Mouse (Mus musculus): ENCODE results near the gene Bhlhe41.

Gene Bhlhe41

DNA sequence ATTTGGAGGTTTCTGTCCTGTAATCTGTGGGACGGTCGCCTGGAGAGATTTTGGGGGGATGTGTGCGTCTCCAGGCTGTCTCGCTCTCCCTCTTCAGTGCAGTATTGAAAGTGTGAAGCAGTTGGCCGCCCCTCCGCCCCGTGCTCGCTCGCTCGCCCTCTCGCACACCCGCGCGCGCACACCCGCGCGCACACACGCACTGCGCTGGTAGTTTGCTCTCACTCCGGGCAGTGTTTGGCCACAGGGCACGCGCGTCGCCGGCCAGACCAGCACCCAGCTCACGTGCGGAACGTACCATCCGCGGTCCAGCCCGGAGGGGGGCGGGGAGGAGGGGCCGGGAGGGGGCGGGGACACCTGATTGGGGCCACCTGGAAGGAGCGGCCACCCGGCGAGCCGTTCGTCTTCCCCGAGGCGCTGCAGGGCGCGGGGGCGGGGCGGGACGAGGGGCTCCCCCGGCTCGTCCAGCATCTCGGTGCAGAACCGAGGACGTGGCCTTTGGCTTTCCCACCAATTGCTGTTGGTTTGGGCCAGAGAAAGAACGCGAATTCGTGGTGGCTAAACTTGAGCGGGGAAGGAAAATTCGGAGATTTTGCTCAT, at the start of gene Bhlhe41:
Gene Bhlhe41, minus strand, starts transcription at position 270 of the 597 bp plus-strand sequence.
- in situ Hi-C loops (cut with MboI), result no loop called here

DNA sequence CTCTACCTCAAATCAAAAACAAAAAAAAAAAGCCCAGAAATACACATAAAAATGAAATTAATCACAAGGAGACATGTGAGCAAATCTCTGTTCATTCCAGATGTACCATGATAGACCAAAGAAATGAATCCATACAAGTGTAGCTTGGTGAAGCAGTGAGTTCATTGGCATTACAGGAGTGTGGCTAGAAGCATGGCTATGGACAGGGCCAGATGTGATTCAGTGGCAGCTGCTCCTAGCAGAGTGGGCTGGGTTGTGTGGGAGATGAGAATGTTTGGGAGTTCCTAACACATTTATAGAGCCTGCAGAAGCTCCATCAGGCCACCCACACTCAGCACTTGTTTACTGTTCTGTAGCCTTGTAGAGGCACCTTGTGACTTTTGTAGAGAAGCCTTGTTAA, 46.9 kb upstream of the Bhlhe41 start:
- in situ Hi-C loops (cut with MboI), result no loop called here

DNA sequence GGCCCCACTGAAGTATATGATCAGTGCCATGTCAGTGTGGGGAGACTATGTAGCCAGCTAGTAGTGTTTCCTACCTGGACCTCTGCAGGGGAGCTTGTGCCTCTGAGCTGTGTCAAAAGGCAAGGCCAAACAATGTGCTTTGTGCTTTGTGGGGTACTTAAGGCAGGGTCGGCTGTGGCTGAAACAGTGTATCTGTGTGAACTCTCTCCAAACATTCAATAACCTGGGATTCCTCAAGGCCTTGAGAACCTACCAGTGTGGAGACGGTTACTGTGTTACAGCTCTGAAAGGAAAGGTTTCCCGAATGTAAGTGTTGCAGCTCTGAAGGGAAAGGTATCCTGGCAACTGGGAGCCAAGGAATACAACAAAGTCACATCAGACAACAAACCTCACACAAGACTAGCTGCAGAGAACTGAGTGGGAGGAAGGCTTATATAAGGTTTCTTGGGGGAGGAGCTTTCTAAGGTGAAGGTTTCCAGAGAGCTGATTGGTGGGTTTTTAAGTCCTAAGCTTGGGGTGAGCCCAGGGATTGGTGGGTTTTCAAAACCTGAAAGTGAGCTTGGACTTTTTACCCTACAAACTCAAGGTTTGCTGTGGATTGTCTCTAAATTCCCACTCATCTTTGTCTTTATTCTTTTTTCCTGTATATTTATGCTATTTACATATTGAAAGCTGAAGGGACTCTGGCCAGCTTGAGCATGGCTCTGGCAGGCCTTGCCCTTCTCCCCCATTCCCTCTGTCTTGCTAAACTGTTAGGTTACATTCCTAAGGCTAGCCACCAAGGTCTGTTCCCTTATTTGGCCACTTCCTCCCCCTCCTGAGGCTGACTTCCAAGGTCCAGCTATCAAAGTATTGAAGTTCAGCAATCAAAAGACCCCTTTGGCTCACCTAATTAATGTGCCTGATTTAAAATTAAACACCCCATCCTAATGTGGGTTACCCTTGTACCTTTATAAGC, 45.4 kb upstream of the Bhlhe41 start:
- in situ Hi-C loops (cut with MboI), result no loop called here

DNA sequence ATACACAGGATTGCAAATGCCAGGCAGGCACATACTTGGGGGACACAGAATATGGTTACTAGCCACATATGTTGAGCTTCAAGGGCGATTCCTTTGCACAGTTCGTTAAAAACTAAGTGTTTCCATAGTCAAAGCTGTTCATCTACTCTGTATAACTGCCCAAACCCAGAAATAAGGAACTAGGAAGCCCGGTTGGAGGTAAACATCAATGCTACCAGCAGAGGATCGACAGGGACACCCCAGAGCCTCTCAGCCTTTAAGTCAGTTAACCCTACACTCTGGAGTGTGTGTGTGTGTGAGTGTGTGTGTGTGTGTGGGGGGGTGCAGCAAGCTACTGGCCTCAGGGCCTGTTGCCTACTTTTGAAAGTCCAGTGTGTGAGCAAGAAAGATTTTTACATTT, 44.6 kb upstream of the Bhlhe41 start:
- in situ Hi-C loops (cut with MboI), result no loop called here

DNA sequence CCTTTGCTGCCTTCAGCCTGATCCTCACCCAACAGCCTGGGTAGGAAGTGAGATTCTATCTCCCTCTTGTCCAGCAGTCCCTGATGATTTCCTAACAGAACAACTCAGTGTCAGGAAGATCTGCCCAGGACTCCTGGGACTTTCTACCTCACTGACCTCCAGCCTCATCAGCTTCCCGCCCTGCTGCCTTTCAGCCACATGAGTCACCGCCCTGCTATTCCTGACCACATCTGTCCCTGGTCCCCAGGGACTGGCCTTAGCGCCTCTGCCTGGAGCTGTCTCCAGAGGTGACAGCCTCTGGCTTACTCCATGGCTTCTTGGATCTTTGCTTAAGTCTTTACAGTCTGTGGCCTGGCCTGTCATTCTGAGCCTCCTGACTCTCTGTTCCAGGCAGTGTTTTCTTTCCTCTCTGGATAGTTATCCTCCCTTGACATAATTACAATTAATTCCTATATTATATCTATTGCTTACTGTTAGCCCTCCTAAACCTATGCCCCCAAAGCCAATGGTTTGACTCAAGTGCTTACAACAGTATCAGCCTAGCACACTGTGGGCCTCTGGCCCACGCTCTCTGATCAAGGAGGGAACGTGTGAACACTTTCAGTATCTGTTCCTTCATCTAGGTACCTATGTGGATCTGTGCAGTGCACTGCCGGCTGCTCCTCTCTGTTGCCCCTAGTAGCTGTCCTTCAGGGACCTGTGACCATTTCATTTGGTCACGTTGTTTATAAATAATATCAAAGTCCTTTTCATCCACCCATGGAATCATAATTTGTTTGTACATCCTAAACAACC, 40.9 kb upstream of the Bhlhe41 start:
- in situ Hi-C loops (cut with MboI), result no loop called here

DNA sequence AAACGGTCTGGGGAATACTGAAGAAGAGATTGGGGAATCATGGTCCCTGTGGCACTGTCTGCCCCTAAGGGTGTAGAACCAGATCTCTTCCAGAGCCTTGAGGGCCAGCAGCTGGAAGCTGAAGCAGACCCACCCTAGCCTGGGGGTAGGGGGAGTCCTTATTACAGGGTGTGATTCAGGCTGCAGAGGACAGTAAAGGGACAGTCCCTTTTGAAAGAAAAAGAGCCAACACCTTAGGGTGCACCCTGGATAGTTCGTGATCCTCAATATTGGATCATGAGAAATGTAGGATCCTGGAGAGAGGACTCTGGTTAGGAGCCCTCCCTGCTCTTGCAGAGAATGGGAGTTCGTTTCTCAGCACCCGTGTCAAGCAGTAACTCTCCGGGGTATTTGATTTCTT, 39.3 kb upstream of the Bhlhe41 start:
- in situ Hi-C loops (cut with MboI), result no loop called here

DNA sequence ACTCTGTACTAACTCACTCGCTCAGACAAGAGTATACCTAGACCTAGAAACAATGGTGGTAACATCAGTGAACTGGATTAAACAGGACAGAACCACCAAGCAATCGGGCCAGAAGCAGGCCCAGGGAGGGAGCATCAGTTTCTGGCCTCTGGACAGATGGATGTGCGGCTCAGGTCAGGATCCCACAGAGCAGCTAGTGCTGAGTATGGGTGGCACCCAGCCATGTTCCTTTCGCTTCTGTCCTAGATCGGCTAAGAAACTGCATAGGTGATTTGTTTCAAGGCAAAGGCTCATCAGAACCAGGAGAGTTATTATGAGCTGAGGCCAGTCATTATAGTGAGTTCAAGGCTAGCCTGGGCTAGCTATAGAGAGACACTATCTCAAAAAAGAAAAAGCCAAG, 38.8 kb upstream of the Bhlhe41 start:
- in situ Hi-C loops (cut with MboI), result no loop called here

DNA sequence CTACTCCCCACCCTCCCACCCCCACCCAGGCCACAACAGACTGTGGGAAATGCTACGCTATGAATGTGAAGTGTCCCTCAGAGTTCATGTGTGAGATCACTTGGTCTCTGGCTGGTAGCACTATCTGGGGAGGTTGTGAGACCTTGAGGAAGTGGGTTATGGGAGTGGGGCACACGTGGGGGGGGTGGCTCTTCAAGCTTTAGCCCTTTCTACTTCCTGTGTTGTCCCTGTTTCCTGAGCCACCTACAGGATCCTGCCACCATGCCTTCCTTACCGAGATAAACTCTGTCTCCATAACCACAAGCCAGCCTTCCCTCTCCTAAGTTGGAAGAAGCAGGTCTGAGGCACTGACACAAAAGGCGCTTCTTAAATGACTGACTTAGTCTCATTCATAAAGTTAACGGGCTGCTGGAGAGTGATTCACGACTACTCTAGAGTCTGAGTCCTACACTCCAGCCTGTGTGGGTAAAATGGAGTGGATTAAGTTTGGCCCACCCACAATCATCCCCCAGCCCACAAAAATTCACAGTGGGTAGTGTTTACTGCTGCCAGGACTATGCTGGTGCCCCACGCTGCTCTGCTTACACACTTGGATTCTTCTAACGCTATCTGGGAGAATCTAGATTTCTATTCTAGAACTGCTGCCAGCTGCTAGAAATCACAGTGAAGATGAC, 29.4 kb upstream of the Bhlhe41 start:
- in situ Hi-C loops (cut with MboI), result no loop called here

DNA sequence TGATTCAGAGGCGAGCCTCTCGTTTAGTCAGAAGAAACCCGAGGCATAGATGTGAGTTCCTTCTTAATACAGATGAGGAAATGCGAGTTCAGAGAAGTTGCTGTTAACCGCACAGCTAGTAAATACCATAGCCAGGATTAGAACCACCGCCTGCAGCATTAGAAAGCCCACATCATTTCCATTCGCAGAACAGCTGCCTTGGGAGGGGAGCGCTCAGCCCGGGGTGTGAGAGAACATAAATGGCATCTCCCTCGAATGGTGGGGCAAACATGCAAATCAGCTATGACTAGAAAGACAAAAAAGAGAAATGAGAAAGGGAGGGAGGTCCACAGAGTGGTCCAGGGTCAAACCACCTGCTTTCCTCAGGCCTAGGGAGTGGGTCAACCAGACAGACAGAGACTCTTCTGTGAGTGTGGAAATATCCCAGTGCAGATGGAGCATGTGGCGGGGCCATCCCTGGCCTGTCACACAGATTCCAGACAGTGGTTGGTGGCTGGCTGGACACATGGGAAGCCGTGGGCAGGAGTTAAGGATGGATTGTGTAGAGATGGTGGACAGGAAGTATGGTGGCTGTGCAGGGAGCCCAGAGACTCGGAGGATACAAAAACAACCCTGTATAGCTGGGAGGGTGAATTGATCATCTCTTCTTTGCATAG, 28.1 kb upstream of the Bhlhe41 start:
- in situ Hi-C loops (cut with MboI), result no loop called here

DNA sequence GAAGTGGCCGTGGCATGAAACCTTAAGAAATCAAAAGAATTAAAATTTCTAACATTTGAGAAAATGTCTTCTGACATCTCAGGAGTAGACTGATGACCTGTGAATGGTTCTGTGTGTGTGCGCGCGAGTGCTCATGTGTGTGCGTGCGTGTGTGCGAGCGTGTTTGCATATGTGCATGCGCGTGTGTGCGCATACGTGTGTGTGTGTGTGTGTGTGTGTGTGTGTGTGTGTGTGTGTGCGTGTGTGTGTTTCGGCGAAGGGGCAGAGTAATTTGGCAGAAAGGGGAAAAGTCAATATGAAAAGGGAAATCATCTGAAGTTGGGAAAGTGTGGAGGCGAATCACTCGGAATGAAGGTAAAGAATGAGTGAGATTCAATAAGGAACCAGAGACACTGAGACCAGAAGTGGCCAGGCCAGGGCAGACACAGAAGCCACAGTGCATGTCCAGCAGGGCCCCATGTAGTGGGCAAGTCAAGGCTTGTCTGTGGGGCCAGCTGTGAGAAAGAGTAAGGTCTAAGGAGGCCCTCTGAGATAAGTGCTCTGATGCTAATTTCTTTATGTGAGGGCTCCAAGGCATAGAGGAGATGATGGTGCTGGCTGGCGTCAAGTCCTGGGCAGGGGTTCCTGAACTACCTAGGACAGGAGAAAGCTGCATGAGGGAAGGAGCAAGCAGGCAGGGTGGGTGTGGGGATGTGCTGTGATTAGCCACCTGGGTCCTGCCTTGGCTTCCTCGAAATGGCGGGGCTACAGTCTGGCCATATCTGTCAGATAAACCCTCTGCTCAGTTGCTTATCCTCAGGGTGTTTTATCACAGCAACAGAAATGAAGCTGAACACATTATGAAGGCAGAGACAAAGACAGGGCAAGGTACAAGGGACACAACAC, 27.3 kb upstream of the Bhlhe41 start:
- in situ Hi-C loops (cut with MboI), result no loop called here

DNA sequence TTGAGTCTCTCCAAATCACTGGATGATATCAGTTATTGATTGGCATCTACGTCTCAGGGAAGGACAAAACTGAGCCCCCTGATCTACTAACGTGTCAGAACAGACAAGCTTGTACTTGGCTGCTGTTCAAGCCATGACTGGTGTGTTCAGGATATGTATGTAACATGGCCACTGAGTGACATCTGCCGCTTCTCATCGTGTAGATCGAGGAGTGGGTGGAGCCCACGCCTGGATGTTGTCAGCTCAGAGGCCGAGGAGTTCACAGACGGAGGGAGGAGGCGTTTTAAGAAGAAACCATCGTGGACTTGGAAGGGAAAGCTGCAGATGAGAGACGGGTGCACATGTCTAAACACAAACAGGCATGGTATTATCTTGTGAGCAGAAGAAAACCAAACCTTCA, 26.6 kb upstream of the Bhlhe41 start:
- in situ Hi-C loops (cut with MboI), result no loop called here

DNA sequence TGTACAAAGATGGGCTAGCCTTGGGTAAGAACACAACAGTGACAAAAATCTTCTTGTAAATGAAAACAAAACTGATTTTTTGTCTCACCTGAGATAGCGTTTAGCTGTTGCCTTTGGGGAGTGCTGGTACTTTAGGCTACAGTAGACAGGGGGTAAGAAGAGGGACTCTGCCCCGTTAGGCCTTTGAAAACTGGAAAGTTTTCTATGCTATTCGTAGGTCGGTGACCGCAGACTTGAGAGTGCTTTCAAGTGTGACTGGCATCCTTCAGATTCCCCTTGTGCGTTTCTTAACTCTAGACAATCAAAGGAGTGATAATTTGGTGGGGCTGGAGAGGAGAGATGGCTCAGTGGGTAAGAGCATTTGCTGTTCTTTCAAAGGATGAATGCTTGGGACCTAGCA, 22.4 kb upstream of the Bhlhe41 start:
- in situ Hi-C loops (cut with MboI), result no loop called here

DNA sequence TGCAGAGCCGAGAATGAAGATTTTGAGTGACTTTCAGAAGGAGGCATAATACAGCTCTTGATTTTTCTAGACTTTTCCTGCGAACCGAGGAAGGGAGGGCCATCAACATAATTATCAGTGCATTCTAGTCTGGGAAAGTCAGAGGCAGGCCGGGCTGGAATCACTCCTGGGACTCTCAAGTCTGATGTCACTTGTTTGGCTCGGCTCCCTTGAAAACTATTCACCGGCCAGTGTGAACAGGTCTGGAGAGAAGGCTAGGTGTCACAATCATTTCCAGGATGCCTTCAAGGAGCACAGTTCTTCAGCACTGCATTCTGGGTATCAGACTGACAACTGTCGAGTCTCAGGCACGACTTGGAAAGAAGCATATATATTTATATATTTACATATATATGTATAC, 20.9 kb upstream of the Bhlhe41 start:
- in situ Hi-C loops (cut with MboI), result no loop called here

DNA sequence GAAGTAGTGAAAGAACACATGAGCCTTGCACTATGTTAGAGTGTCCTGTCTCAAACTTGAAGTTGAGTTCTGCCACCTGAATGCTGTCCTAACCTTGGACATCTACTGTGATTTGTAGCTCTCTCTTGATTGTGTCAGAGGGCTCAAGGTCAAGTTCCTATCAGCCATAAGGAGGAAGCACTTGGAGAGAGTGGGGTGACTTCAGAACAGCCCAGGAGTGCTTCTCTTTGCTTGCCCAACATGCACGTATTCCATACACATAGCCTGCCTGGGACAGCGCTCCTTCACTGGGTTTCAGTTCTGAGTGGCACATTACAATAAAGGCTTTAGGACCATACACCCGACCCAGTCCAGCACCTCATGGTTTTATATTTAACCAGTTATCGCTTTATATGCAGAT, 19.7 kb upstream of the Bhlhe41 start:
- in situ Hi-C loops (cut with MboI), result no loop called here

DNA sequence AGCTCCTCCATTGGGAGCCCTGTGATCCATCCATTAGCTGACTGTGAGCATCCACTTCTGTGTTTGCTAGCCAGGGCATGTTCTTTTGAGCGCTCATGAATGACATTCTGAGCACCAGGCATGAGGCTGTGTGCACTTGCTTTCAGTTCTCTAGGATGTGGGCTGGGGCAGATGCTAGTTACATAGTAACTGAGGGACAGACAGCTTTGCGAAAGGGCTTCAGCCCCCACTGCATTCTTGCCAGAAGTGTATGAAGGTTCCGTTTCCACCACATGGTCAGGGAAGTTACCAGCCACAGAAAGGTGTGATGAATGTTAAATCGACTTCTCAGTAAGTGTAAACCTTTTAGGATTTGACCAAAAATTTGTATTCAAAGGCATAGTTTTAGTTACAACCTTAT, 18.3 kb upstream of the Bhlhe41 start:
- in situ Hi-C loops (cut with MboI), result no loop called here

DNA sequence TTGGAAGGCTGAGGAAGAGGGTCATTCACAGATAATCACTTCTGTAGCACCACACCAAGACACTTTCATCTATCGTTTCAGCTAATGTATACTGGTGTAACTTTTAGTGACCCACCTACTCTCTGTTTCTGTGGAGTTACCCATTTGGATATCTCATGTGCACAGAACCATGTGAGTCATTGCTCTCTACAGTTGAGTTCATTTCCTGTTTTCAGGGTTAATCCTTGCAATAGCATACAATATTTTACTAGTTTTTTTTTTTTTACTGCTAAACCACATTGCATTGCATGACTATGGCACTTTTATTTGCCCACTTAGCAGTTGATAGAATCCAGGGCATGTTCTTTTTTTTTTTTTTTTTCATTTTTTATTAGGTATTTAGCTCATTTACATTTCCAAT, 17.7 kb upstream of the Bhlhe41 start:
- in situ Hi-C loops (cut with MboI), result no loop called here

DNA sequence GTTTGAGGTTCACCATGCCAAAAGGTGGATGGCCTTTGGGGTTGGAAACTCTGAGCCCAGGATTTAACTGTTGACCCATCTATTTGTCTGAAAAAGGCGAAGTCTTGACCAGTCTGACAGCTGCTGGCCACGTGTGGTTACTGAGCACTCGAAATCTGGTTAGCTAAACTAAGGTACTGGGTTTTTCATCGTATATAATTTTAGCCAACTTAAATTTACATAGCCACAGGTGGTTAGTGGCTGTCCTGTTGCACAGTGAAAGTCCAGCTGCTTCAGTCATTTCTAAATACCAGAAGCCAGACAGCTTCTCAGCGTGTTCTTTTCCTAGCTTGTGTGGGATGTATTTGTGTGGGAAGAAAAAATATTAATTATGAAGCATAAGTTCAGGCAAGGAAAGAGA, 15.3 kb upstream of the Bhlhe41 start:
- in situ Hi-C loops (cut with MboI), result no loop called here

DNA sequence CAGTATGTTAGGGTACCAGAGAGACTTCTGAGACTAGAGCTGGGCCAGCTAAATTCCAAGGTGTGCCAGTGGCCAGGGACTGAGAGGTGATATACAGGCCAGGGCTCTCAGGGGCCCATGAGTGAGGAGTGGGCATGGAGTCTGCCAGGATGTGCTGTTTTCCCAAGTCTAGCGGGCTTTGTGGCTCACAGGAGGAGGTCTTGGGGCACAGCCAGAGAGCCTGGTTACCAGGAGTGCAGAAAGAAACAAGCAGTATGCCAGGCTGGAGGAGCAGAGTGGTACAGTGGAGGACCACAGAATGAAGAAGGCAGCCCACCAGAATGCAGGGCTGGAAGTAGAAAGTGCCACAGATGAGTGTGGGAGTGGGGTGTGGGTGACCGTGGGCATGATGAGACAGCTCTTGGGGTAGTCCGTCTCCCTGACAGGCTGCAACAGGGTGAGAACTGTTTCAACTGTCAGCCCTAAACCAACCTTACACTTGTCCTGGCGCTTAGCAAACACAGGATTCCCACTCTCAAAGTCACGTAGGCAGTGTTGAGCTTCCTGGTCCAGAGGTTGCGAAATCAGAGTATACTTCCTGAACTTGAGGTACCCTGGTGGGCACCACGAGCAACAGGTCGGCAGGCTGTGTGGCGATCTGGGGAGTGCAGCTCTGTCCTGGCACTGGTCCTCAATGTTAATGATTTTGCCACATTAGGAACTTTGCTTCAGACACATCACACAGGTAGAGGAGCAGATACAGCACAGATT, 11.8 kb upstream of the Bhlhe41 start:
- in situ Hi-C loops (cut with MboI), result no loop called here

DNA sequence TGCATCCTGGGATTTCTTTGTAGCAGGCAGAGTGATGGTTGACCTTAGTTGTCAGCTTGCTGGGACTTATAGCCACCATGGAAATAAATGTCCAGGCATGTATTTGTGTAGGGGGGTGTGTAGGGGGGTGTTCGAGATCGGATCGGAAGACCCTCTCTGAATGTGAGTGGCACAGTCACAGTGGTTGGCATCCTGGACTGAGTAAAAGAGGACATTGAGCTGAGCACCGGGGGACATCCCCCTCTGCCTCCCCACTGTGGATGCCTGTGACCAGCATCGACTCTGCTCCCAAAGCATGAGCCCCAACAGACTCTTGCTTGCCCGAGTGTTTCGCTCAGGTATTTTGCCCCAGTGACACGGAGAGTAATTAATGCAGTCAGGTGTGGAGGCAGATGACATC, 8.0 kb upstream of the Bhlhe41 start:
- in situ Hi-C loops (cut with MboI), result no loop called here

DNA sequence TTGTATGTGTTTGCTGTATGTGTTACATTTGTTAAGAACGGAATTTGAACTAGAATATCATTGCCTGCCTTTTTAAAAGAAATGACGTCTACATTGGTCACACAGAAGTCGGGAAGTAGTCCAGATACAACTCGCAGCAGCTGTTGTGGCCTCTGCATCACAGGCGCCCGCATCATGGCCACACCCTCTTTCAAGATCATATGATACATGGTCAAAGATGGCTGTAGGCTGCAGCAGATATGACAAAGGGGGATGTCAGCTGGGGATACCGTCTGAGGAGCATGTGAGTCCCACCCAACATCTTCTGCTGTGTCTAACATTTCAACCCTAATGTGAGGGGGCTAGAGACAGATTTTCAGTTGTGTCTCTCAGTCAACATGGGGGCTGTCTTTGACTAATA, 6.7 kb upstream of the Bhlhe41 start:
- in situ Hi-C loops (cut with MboI), result no loop called here
